Mouse (Mus musculus) limb, embryonic 11.5 days (tissue): ENCODE results near the gene Syngr3. TPM values are rescaled to one million over a fixed set of nuclear protein-coding genes. Genes with fewer than 3 reads are reported as not detected.
A peak's percentile ranks its signal among the peaks of the same experiment; 100 is the strongest.
"Not testable (repeated sequence)": the region's sequence is repeated elsewhere in the genome, so short reads cannot be mapped to it uniquely, and the experiment has no call there.

Experiments used
- ATAC-seq: fragments of 200-750 bp; cut with Nextera tagmentation; 2 replicates; pipeline ENCODE4 v1.8.0; 2017; ENCODE audit warnings: low read depth; ENCODE audit not compliant: insufficient number of reproducible peaks, low FRiP score, low TSS enrichment
- DNase-seq: peaks from one replicate; pipeline ENCODE4 v3.0.0-alpha.2; 2015; ENCODE audit warnings: low spot score
- H3K27ac ChIP-seq: fragments of 300-500 bp; sonication (generic); replicated peaks from 2 replicates; pipeline ENCODE4 v1.5.1; 2014; ENCODE audit warnings: low read depth, mild to moderate bottlenecking, low read length
- H3K27me3 ChIP-seq: fragments of 300-500 bp; sonication (generic); 2 replicates; pipeline ENCODE4 v1.6.1; 2014; ENCODE audit warnings: mild to moderate bottlenecking, low read length, mixed read lengths; ENCODE audit not compliant: control insufficient read depth, insufficient read depth
- H3K36me3 ChIP-seq: fragments of 300-500 bp; sonication (generic); 2 replicates; pipeline ENCODE4 v1.6.1; 2014; ENCODE audit warnings: mild to moderate bottlenecking, low read length, moderate library complexity, mixed read lengths; ENCODE audit not compliant: control insufficient read depth, insufficient read depth
- H3K4me1 ChIP-seq: fragments of 300-500 bp; sonication (generic); 2 replicates; pipeline ENCODE4 v1.6.1; 2014; ENCODE audit warnings: low read length, mixed read lengths; ENCODE audit not compliant: control insufficient read depth, insufficient read depth
- H3K4me2 ChIP-seq: fragments of 300-500 bp; sonication (generic); 2 replicates; pipeline ENCODE4 v1.6.1; 2014; ENCODE audit warnings: low read depth, mild to moderate bottlenecking, moderate library complexity; ENCODE audit not compliant: severe bottlenecking
- H3K4me3 ChIP-seq: fragments of 300-500 bp; sonication (generic); 2 replicates; pipeline ENCODE4 v1.5.1; 2014; ENCODE audit warnings: low read depth, low read length
- H3K9ac ChIP-seq: fragments of 300-500 bp; sonication (generic); 2 replicates; pipeline ENCODE4 v1.6.1; 2014; ENCODE audit warnings: mild to moderate bottlenecking, low read length
- H3K9me3 ChIP-seq: fragments of 300-500 bp; sonication (generic); 2 replicates; pipeline ENCODE4 v1.6.1; 2016; ENCODE audit warnings: low read length; ENCODE audit not compliant: control insufficient read depth
- WGBS: fragments of 180-500 bp; shearing (Covaris S2); extraction: QIAGEN DNeasy Blood & Tissue Kit; methylation state at CpG from one replicate; pipeline ENCODE4 v1.1.7; 2014; 5-methylcytosine and 5-hydroxymethylcytosine counted together
- polyA plus RNA-seq: library from polyadenylated mRNA; unstranded; fragments of >200 nt; fragmentation: Nextera tagmentation; extraction: Ambion mirVana; gene quantifications from 2 replicates; pipeline ENCODE4 v1.2.1, GENCODE M21; 2014

The Syngr3 gene
- polyA plus RNA-seq, 1 experiment from 2014 or later: 6.6 TPM

DNA sequence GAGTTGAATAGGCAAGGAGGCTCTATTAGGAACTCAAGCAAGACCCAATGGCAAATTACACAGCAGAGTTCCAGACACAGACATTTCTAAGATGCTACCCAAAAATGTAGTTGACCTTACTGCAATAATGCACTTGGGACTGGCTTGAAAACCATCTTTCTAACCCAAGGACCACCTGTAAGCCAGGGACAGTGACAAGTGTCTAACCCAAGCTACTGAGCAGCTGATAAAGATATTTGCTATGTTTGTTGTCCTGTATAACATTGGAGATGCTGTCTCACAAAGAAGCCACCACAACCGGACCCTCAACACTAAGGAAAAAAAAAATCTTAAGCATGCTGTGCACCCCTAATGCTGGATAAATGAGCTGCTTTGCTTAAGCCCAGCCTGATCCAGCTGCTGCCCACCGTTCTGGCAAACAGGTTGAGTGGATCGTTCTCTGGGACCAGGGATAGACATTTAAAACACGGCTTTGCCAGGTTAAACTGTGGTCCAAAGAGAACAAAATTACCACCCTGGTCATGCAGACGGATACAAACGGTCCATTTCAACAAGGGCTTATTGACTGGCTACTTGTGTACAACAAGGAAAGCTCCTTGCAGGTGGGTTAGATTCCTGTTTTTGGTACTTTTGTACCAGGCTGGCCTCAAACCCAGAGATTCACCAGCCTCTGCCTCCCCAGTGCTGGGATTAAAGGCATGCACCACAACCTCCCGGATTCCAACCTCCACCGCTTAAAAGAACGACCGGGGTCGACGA lies 33.5 kb upstream of the Syngr3 start:
- Histone ChIP-seq H3K27ac (peak overlapping the region; percentile 47), H3K4me3 (peak overlapping the region; percentile 83), H3K27me3 (no peaks in the 10 kb centered on the region), H3K9me3 (no peaks in the 10 kb centered on the region), H3K36me3 (peaks cover 6% of the 10 kb centered on the region), H3K4me2 (peak overlapping the region; percentile 79), H3K9ac (peak overlapping the region; percentile 78), H3K4me1 (peaks cover 9% of the 10 kb centered on the region; the same call in 1 of the 2 replicates)
- peak; percentile 30 for DNase-seq
- WGBS: 4% methylated on average over 12 of the region's 12 CpGs
- no peak for ATAC-seq

DNA sequence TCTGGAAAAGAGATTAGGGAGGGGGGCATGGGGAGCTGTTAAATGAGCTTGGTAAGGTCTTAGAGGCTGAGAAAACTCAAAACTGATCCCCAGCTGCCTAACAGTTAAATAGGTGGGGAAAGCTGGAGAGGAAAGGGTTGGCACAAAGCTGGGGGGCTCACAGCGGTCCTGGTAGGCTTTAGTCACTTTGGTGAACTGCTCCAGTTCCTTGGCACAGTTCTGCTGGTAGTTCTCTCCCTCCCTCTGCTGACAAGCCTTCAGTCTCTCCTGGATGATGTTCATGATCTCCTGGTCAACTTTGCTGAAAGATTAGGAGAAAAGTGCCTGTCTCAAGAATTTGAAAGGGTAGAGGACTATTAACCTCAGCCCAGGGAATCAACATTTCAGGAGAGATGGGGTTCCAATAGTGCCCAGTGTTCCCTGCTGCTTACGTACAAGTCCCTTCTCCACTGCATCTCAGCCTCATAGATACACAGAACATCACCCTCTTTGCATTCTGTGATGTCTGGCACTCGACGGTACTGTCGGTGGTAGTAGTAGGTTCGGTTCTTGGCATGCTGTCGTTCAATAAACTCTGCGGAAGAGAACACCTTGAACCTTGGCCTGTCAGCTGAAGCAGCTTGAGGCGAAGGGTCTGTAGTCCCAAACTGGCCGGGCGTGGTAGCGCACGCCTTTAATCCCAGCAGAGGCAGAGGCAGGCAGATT lies 32.6 kb upstream of the Syngr3 start:
- H3K27ac ChIP-seq: no peak overlapping the region
- H3K36me3 ChIP-seq: peaks cover 8% of the 10 kb centered on the region
- 31% methylated on average over 13 of the region's 13 CpGs for WGBS
- no peaks in the 10 kb centered on the region for H3K9me3 ChIP-seq
- no peaks in the 10 kb centered on the region for H3K27me3 ChIP-seq
- ATAC-seq (no peak), DNase-seq (no peak)
- no peak overlapping the region for H3K9ac ChIP-seq
- H3K4me2 ChIP-seq: no peak overlapping the region
- H3K4me1 ChIP-seq: peaks cover 9% of the 10 kb centered on the region; the same call in 1 of the 2 replicates
- H3K4me3 ChIP-seq: peak overlapping the region; percentile 1; the same call in 1 of the 2 replicates

DNA sequence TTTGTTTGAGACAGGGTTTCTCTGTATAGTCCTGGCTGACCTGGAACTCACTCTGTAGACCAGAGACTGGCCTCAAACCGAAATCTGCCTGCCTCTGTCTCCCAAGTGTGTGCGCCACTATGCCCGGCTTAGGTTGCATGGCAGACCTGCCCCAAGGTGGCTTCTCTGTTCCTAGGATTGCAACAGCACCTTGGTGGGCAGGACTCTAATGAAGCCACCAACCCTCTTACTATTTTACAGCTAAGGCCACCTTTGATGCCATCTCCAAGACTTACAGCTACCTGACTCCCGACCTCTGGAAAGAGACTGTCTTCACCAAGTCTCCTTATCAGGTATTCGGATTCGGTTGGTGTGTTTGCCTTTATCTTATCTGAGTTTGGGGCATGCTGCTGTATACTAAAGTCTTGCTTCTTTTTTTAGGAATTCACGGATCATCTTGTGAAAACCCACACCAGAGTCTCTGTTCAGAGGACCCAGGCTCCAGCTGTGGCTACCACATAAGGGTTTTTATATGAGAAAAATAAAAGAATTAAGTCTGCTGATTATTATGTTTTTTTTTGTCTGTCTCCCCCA lies 31.7 kb upstream of the Syngr3 start:
- DNase-seq, ATAC-seq, H3K27ac ChIP-seq, H3K9me3 ChIP-seq, H3K4me1 ChIP-seq, H3K27me3 ChIP-seq: not testable (repeated sequence)
- H3K4me2 ChIP-seq: peak overlapping the region; percentile 60
- H3K36me3 ChIP-seq: peaks cover 14% of the 10 kb centered on the region
- H3K9ac ChIP-seq: peak overlapping the region; percentile 43; the same call in 1 of the 2 replicates
- WGBS: 63% methylated on average over 7 of the region's 7 CpGs
- H3K4me3 ChIP-seq: peak overlapping the region; percentile 81

DNA sequence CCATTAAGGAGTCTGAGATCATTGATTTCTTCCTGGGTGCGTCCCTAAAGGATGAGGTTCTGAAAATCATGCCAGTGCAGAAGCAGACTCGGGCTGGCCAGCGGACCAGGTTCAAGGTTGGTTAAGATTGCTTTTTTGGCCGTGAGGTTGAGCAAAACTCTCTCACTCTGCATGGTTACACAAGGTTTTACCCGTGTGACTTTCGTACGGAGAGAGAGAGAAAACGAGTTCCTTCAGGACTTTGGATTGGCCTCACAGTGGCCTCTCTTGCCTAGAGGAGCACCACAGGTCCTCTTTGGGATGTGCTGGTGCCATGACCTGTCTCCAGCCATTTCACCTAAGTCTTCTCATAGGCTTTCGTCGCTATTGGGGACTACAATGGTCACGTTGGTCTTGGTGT lies 30.9 kb upstream of the Syngr3 start:
- WGBS: under 1% methylated on average over 10 of the region's 11 CpGs
- not testable (repeated sequence) for ATAC-seq, H3K27me3 ChIP-seq, H3K27ac ChIP-seq, H3K4me1 ChIP-seq, H3K9me3 ChIP-seq, DNase-seq
- peaks cover 14% of the 10 kb centered on the region for H3K36me3 ChIP-seq
- peak overlapping the region; percentile 81 for H3K4me3 ChIP-seq
- H3K9ac ChIP-seq: peak overlapping the region; percentile 90
- H3K4me2 ChIP-seq: peak overlapping the region; percentile 60

DNA sequence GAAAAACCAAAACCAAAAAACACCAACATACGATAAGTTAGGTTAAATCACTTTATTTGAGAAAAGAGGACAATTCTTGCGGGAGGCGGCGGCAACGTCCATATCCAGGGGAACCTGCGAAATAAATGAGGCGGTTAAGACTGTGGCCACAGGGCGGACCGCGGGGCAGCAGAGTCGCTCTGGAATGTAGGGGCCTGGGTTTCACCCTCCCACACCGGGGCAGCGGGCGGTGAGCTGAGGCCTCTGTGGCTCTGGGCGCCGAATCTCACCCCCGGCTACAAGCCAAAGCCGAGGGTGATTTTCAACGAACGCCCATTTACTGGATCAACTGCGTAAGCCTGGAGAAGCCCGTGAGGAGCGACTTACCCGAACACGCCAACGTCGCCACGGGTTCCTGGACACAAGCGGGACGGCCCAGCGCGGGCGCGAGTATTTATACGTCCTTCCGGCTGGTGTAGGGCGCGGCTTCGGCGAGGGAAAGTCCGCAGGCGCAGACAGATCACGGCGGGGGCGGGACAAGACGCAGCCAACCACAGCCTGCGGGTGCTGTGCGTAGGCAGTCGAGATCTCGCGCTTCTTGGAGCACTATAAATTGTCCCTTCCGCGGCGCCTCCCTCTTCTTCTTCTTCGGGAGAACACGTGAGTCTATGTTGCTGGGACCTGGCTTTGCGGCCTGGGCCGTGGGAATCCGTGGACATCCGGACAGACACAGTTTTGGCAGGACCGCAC lies 29.9 kb upstream of the Syngr3 start:
- Histone ChIP-seq H3K4me3 (peak overlapping the region; percentile 81), H3K4me2 (peak overlapping the region; percentile 60), H3K9me3 (no peaks in the 10 kb centered on the region), H3K36me3 (peaks cover 14% of the 10 kb centered on the region), H3K4me1 (peaks cover 9% of the 10 kb centered on the region; the same call in 1 of the 2 replicates), H3K9ac (peak overlapping the region; percentile 90), H3K27me3 (no peaks in the 10 kb centered on the region), H3K27ac (peak overlapping the region; percentile 77)
- DNase-seq: peak; percentile 99
- ATAC-seq: peak; percentile 96
- WGBS: under 1% methylated on average over 61 of the region's 61 CpGs

DNA sequence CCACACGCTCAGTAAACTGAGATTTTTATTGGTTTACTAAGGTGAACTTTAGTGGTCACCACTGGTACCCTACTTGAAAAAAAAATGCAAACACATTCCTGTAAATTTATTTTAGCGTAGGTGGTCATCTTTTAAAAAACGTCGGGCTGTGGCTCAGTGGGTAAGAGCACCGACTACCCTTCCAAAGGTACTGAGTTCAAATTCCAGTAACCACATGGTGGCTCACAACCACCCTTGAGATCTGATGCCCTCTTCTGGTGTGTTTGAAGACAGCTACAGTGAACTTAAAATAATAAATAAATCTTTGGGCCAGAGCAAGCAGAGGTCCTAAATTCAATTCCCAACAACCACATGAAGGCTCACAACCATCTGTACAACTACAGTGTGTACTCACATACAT lies 29.2 kb upstream of the Syngr3 start:
- H3K4me2 ChIP-seq: peak overlapping the region; percentile 53
- 61% methylated on average over 5 of the region's 5 CpGs for WGBS
- H3K27me3 ChIP-seq, H3K9me3 ChIP-seq, DNase-seq, H3K27ac ChIP-seq, H3K4me1 ChIP-seq, ATAC-seq: not testable (repeated sequence)
- H3K9ac ChIP-seq: peak overlapping the region; percentile 90
- peaks cover 14% of the 10 kb centered on the region for H3K36me3 ChIP-seq
- H3K4me3 ChIP-seq: peak overlapping the region; percentile 81

DNA sequence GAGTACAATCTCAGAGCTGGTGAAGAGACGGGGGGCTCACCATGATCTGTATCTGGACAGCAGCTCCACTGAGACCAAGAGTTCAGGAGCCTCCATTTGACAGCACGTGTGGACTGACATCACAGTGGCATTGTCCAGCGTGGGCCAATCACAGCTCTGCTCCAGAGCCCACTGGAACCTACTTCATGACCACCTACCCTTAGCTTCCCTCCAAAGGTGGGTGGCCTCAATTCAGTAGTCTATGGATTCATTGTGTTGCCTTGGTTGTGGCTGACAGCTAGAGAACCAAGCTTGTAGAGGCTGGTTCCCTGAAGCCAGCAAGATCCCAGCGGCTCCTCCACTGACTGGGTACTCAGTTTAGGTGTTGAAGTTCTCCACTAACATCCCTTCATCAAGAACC lies 28.2 kb upstream of the Syngr3 start, which contains the start of the genes Rnf151 and Rps2:
Gene Rnf151, minus strand, starts transcription at position 121 of the 400 bp plus-strand sequence.
Gene Rps2, plus strand, starts transcription at position 174 of the 400 bp plus-strand sequence.
- H3K9me3 ChIP-seq: no peaks in the 10 kb centered on the region
- peak within 1 kb of the TSS; percentile 90; the same call in 1 of the 2 replicates for H3K9ac ChIP-seq
- ATAC-seq: no peak
- H3K27ac ChIP-seq: no peak within 1 kb of the TSS
- H3K36me3 ChIP-seq: peaks cover 14% of the 10 kb centered on the region
- peak within 1 kb of the TSS; percentile 81 for H3K4me3 ChIP-seq
- H3K4me1 ChIP-seq: peaks cover 4% of the 10 kb centered on the region; the same call in 1 of the 2 replicates
- no peaks in the 10 kb centered on the region for H3K27me3 ChIP-seq
- H3K4me2 ChIP-seq: peak within 1 kb of the TSS; percentile 53
- WGBS: 88% methylated on average over 4 of the region's 4 CpGs
- DNase-seq: no peak
